Mouse (Mus musculus): ENCODE results near the gene Abcg5. TPM values are rescaled to one million over a fixed set of nuclear protein-coding genes. Genes with fewer than 3 reads are reported as not detected.
A peak's percentile ranks its signal among the peaks of the same experiment; 100 is the strongest.

Abcg5 gene
- polyA plus RNA-seq, 1 experiment from 2014 or later = 1.6 TPM

DNA sequence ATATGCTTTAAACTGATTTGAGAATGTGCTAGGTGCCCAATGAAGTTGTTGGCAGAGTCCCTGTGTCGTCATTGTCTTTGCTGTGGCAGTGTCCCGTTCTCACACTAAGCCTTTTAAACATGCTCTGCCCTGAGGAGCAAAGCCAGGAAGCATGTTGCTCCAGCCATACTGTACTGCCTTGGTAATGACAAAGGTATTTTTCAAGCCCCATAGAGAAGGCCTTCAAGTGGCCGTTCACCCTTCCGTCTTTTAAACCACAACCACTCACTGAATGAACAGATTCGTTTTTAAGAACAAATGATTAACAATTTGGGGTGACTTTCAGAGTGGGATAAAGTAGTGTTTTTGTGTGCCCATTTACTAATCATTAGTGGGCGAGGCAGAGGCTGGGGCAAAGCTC is 61.6 kb downstream of the Abcg5 start:
- H3K4me3 ChIP-seq = no peak overlapping the region
- peaks cover 23% of the 10 kb centered on the region for H3K36me3 ChIP-seq
- H3K9me3 ChIP-seq = no peaks in the 10 kb centered on the region
- H3K4me1 ChIP-seq = peaks cover 7% of the 10 kb centered on the region
- no peak overlapping the region for H3K9ac ChIP-seq
- no peaks in the 10 kb centered on the region for H3K27me3 ChIP-seq
- ATAC-seq (ENCODE audit: low FRiP score, low read depth) = no peak
- WGBS = 91% methylated on average over 6 of the region's 6 CpGs
- no peak overlapping the region for H3K27ac ChIP-seq
- no peak overlapping the region for H3K4me2 ChIP-seq (replicated peaks)

GRCm38 (mm10) chr17:84620610-84621009 is 62.2 kb downstream of the Abcg5 start:
- H3K27ac ChIP-seq = no peak overlapping the region
- H3K36me3 ChIP-seq = peaks cover 23% of the 10 kb centered on the region
- WGBS = 92% methylated on average over 6 of the region's 6 CpGs
- H3K4me3 ChIP-seq = no peak overlapping the region
- no peak overlapping the region for H3K9ac ChIP-seq
- no peaks in the 10 kb centered on the region for H3K9me3 ChIP-seq
- ATAC-seq (ENCODE audit: low FRiP score, low read depth) = no peak
- peaks cover 7% of the 10 kb centered on the region for H3K4me1 ChIP-seq
- no peak overlapping the region for H3K4me2 ChIP-seq (replicated peaks)
- H3K27me3 ChIP-seq = no peaks in the 10 kb centered on the region

DNA sequence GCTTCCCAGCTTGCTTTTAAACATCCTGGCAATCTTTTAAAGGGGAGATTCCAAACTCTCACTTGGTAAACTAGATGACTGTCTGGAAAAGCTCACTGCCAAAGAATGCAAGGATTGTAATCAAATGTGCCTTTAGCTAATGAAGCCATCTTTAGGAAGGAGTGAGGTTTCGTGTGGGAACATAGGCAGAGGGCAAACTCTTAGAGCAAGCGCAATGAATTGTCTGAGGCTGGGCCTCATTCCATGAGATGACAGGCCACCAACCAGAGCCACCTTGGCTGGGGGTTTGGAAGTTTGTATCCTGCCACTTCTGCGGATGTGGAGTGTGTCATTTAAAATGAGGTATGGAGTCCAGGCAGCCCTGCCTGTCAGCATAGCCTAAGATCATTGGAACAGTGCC is 62.7 kb downstream of the Abcg5 start:
- H3K4me2 ChIP-seq (replicated peaks) = no peak overlapping the region
- H3K36me3 ChIP-seq = peaks cover 24% of the 10 kb centered on the region
- H3K9ac ChIP-seq = no peak overlapping the region
- peaks cover 7% of the 10 kb centered on the region for H3K4me1 ChIP-seq
- WGBS = 91% methylated on average over 3 of the region's 3 CpGs
- H3K27me3 ChIP-seq = no peaks in the 10 kb centered on the region
- ATAC-seq (ENCODE audit: low FRiP score, low read depth) = no peak
- no peaks in the 10 kb centered on the region for H3K9me3 ChIP-seq
- H3K4me3 ChIP-seq = no peak overlapping the region
- H3K27ac ChIP-seq = no peak overlapping the region

GRCm38 (mm10) chr17:84619112-84619511 is 63.7 kb downstream of the Abcg5 start:
- no peaks in the 10 kb centered on the region for H3K9me3 ChIP-seq
- H3K27me3 ChIP-seq = no peaks in the 10 kb centered on the region
- no peak overlapping the region for H3K4me3 ChIP-seq
- no peak overlapping the region for H3K9ac ChIP-seq
- no peak for ATAC-seq (ENCODE audit: low FRiP score, low read depth)
- H3K4me2 ChIP-seq (replicated peaks) = no peak overlapping the region
- H3K27ac ChIP-seq = no peak overlapping the region
- 80% methylated on average over 7 of the region's 7 CpGs for WGBS
- peaks cover 33% of the 10 kb centered on the region for H3K36me3 ChIP-seq
- H3K4me1 ChIP-seq = peaks cover 7% of the 10 kb centered on the region

DNA sequence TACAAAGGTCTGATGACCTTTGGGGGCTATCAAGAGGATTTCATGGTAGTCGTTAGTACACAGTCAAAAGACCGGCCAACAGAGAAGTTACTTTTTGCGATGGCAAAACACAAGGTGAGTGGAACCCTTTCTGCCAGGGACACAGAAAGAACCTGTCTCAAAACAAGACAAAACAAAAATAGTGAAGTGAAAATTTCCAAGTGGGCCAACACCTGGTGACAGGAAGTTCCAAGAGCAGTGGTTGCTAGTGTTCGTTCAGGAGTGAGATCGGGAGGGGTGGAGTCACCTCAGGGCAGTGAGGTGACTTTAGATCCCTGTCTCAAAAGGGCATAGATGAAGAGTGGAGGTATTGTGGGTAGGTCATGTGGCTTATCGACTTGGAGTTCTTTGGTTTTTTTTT is 64.9 kb downstream of the Abcg5 start:
- peaks cover 6% of the 10 kb centered on the region; the same call in 1 of the 2 replicates for H3K9me3 ChIP-seq
- 86% methylated on average over 6 of the region's 6 CpGs for WGBS
- peaks cover 45% of the 10 kb centered on the region for H3K36me3 ChIP-seq
- H3K9ac ChIP-seq = no peak overlapping the region
- ATAC-seq (ENCODE audit: low FRiP score, low read depth) = no peak
- peaks cover 3% of the 10 kb centered on the region for H3K4me1 ChIP-seq
- no peaks in the 10 kb centered on the region for H3K27me3 ChIP-seq
- no peak overlapping the region for H3K27ac ChIP-seq
- H3K4me2 ChIP-seq (replicated peaks) = no peak overlapping the region
- no peak overlapping the region for H3K4me3 ChIP-seq

GRCm38 (mm10) chr17:84616526-84617074 is 66.2 kb downstream of the Abcg5 start:
- Histone ChIP-seq H3K27ac (no peak overlapping the region), H3K9ac (no peak overlapping the region), H3K27me3 (no peaks in the 10 kb centered on the region), H3K4me2 (replicated peaks) (no peak overlapping the region), H3K4me1 (peaks cover 6% of the 10 kb centered on the region; the same call in 1 of the 2 replicates), H3K36me3 (peaks cover 55% of the 10 kb centered on the region), H3K4me3 (no peak overlapping the region), H3K9me3 (peaks cover 6% of the 10 kb centered on the region; the same call in 1 of the 2 replicates)
- WGBS = 80% methylated on average over 6 of the region's 6 CpGs
- ATAC-seq (ENCODE audit: low FRiP score, low read depth) = no peak

DNA sequence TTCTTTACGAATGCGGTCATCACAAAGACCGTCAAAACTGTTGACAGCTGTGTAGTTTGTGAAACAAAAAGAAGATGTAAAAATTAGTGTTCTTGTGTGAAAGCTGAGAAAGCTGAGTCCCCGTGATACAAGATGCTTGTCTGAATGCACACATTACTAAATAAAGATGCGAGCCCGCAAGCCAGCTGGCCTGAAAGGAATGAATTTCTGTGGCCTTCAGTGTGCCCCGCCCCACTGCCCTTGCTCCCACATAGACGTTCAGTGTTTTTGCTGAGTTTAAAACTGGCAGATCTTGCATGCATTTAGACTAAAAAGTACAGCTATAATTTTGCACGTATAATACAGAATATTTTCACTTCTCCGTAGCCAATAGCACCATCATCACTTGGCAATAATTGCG is 67.0 kb downstream of the Abcg5 start:
- WGBS = 87% methylated on average over 11 of the region's 11 CpGs
- Histone ChIP-seq H3K4me2 (replicated peaks) (no peak overlapping the region), H3K27ac (no peak overlapping the region), H3K4me3 (no peak overlapping the region), H3K9ac (no peak overlapping the region), H3K36me3 (peaks cover 57% of the 10 kb centered on the region), H3K9me3 (peaks cover 6% of the 10 kb centered on the region; the same call in 1 of the 2 replicates), H3K4me1 (peaks cover 11% of the 10 kb centered on the region; the same call in 1 of the 2 replicates), H3K27me3 (no peaks in the 10 kb centered on the region)
- no peak for ATAC-seq (ENCODE audit: low FRiP score, low read depth)

- no peak overlapping the region for H3K4me3 ChIP-seq
- no peak overlapping the region for H3K4me2 ChIP-seq (replicated peaks)
- no peak for ATAC-seq (ENCODE audit: low FRiP score, low read depth)
- peaks cover 6% of the 10 kb centered on the region; the same call in 1 of the 2 replicates for H3K9me3 ChIP-seq
- H3K9ac ChIP-seq = no peak overlapping the region
- H3K4me1 ChIP-seq = peaks cover 11% of the 10 kb centered on the region; the same call in 1 of the 2 replicates
- no peak overlapping the region; the same call in 1 of the 2 replicates for H3K27ac ChIP-seq
- WGBS = 17% methylated on average over 7 of the region's 7 CpGs
- peaks cover 59% of the 10 kb centered on the region for H3K36me3 ChIP-seq
- no peaks in the 10 kb centered on the region for H3K27me3 ChIP-seq
Observed at GRCm38 (mm10) chr17:84611971-84612370, 70.8 kb downstream of the Abcg5 start.

DNA sequence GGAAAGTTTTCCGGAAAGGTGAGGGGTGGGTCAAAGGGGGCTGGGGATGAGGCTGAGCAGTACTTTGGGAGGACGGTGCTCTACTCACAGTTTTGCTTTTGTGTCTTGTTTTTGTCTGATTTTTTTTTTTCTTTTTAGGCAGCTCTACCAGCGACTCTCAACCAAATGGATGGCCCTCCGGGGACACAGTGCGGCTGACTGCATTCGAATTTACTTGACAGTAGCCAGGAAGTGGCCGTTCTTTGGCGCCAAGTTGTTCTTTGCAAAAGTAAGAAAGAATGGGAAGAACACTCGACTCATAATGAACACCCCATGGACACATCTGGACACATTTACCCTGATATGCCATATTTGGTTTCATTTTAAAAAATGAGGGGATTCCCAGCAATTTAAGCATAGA is 71.3 kb downstream of the Abcg5 start:
- peaks cover 6% of the 10 kb centered on the region; the same call in 1 of the 2 replicates for H3K9me3 ChIP-seq
- no peak overlapping the region for H3K4me2 ChIP-seq (replicated peaks)
- no peaks in the 10 kb centered on the region for H3K27me3 ChIP-seq
- H3K4me1 ChIP-seq = peaks cover 11% of the 10 kb centered on the region; the same call in 1 of the 2 replicates
- H3K4me3 ChIP-seq = no peak overlapping the region
- H3K9ac ChIP-seq = no peak overlapping the region
- H3K27ac ChIP-seq = peak overlapping the region; percentile 55; the same call in 1 of the 2 replicates
- ATAC-seq (ENCODE audit: low FRiP score, low read depth) = no peak
- H3K36me3 ChIP-seq = peaks cover 59% of the 10 kb centered on the region
- WGBS = 61% methylated on average over 9 of the region's 9 CpGs

- H3K9ac ChIP-seq = no peak overlapping the region
- peaks cover 11% of the 10 kb centered on the region; the same call in 1 of the 2 replicates for H3K4me1 ChIP-seq
- H3K4me2 ChIP-seq (replicated peaks) = no peak overlapping the region
- no peak overlapping the region for H3K4me3 ChIP-seq
- 64% methylated on average over 4 of the region's 4 CpGs for WGBS
- ATAC-seq (ENCODE audit: low FRiP score, low read depth) = no peak
- H3K36me3 ChIP-seq = peaks cover 58% of the 10 kb centered on the region
- H3K27ac ChIP-seq = no peak overlapping the region
- H3K27me3 ChIP-seq = no peaks in the 10 kb centered on the region
- peaks cover 1% of the 10 kb centered on the region; the same call in 1 of the 2 replicates for H3K9me3 ChIP-seq
Observed at GRCm38 (mm10) chr17:84608606-84609005, 74.2 kb downstream of the Abcg5 start.

Other genes starting within 250 kb of the Abcg5 start
- 8.2 and 9.1 TPM in 2 replicates for gene Thada, start 216.8 kb downstream of the Abcg5 start, polyA plus RNA-seq (2015; fragmentation: Nextera tagmentation; extraction: Ambion mirVana)
- 8.1 and 8.8 TPM in 2 replicates for gene Plekhh2, start 171.1 kb downstream of the Abcg5 start, polyA plus RNA-seq (2015; fragmentation: Nextera tagmentation; extraction: Ambion mirVana)
- 36.4 and 39.9 TPM in 2 replicates for gene Dync2li1, start 56.5 kb downstream of the Abcg5 start, polyA plus RNA-seq (2015; fragmentation: Nextera tagmentation; extraction: Ambion mirVana)
- 0.15 TPM in 1 of 2 replicates, not detected in the other for gene Abcg8, start 6.7 kb downstream of the Abcg5 start, polyA plus RNA-seq (2015; fragmentation: Nextera tagmentation; extraction: Ambion mirVana)
- 43.2 and 45.5 TPM in 2 replicates for gene Lrpprc, start 107.8 kb upstream of the Abcg5 start, polyA plus RNA-seq (2015; fragmentation: Nextera tagmentation; extraction: Ambion mirVana)

All from limb, embryonic 13.5 days (tissue).